Mouse (Mus musculus): ENCODE measurements at regions not wholly inside any gene's neighbourhood (a gene's known extent, or its start where the extent isn't known, plus 50 kb on each side); places are given as distances from the start of the nearest gene placed in this dataset.

DNA sequence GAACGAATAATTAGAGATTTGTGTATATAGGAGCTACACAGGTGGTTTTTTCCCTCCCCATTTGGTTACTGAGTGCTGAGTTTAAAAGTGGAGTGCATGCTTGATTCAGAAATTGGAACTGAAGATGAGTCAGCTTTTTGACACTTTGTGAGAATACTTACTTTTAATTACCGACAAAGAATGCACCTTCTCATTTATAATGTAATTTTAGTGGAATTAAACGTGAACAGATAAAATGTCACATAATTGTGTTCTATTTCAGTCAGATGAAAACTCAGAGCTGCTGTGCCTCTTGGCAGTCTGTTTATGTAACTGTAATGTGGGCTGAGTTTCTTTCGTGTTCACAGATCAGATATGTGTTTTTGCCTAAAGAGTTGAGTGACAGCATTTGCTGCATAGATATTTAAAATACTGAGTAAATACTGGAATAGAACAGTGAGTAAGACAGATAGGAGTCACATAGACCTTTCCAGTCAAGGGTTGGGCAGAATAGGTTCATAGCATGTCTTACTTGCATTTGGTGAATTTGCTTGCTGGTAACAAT lies 51.9 kb upstream of the Arhgap32 start:
- no peak overlapping the region for H3K4me3 ChIP-seq
- H3K9ac ChIP-seq = no peak overlapping the region
- H3K4me2 ChIP-seq = no peak overlapping the region
- no peaks in the 10 kb centered on the region for H3K27me3 ChIP-seq (replicated peaks)
- H3K36me3 ChIP-seq = no peaks in the 10 kb centered on the region
- H3K4me1 ChIP-seq = no peaks in the 10 kb centered on the region
- 61% methylated on average over 4 of the region's 4 CpGs for WGBS (ENCODE audit: insufficient replicate concordance)
- no peak overlapping the region for H3K27ac ChIP-seq
- no peak for ATAC-seq
- no peaks in the 10 kb centered on the region for H3K9me3 ChIP-seq (replicated peaks)

All from liver, embryonic 12.5 days (tissue).